Mouse (Mus musculus): ENCODE measurements around the gene Nudc.

Nudc gene

GRCm38 (mm10) chr4:133545272-133546231 is at the start of gene Nudc:
Gene Nudc (minus strand): TSS chr4:133545996.
- peak; percentile 95 for DNase-seq (ENCODE audit: low read depth)

- DNase-seq (ENCODE audit: low read depth), result no peak
Measured at GRCm38 (mm10) chr4:133595538-133595937, 49.7 kb upstream of the Nudc start.

GRCm38 (mm10) chr4:133592570-133592969 is 46.8 kb upstream of the Nudc start:
- DNase-seq (ENCODE audit: low read depth), result peak; percentile 87

- DNase-seq (ENCODE audit: low read depth), result peak; percentile 91
Measured at GRCm38 (mm10) chr4:133584059-133584951, 38.5 kb upstream of the Nudc start, which contains the start of gene Gpn2. Gene Gpn2 (plus strand): TSS chr4:133584362.

- no peak for DNase-seq (ENCODE audit: low read depth)
Measured at GRCm38 (mm10) chr4:133583690-133584058, 37.9 kb upstream of the Nudc start.

- DNase-seq (ENCODE audit: low read depth), result no peak
Measured at GRCm38 (mm10) chr4:133577983-133578382, 32.2 kb upstream of the Nudc start.

- DNase-seq (ENCODE audit: low read depth), result no peak
Measured at GRCm38 (mm10) chr4:133574843-133575202, 29.0 kb upstream of the Nudc start.

- DNase-seq (ENCODE audit: low read depth), result peak; percentile 89
Measured at GRCm38 (mm10) chr4:133574070-133574842, 28.5 kb upstream of the Nudc start, which contains the start of gene Gpatch3. Gene Gpatch3 (plus strand): TSS chr4:133574745.

GRCm38 (mm10) chr4:133570066-133570466 is 24.3 kb upstream of the Nudc start:
- DNase-seq (ENCODE audit: low read depth), result no peak

- no peak for DNase-seq (ENCODE audit: low read depth)
Measured at GRCm38 (mm10) chr4:133569291-133570065, 23.7 kb upstream of the Nudc start.

GRCm38 (mm10) chr4:133567251-133567650 is 21.5 kb upstream of the Nudc start:
- DNase-seq (ENCODE audit: low read depth), result no peak

GRCm38 (mm10) chr4:133563123-133563571 is 17.4 kb upstream of the Nudc start:
- no peak for DNase-seq (ENCODE audit: low read depth)

GRCm38 (mm10) chr4:133561622-133562021 is 15.8 kb upstream of the Nudc start:
- DNase-seq (ENCODE audit: low read depth), result no peak

GRCm38 (mm10) chr4:133559846-133560245 is 14.1 kb upstream of the Nudc start:
- no peak for DNase-seq (ENCODE audit: low read depth)

GRCm38 (mm10) chr4:133557041-133557717 is 11.4 kb upstream of the Nudc start:
- DNase-seq (ENCODE audit: low read depth), result no peak

- DNase-seq (ENCODE audit: low read depth), result no peak
Measured at GRCm38 (mm10) chr4:133553448-133554330, 7.9 kb upstream of the Nudc start.

- no peak for DNase-seq (ENCODE audit: low read depth)
Measured at GRCm38 (mm10) chr4:133552768-133553447, 7.1 kb upstream of the Nudc start, which contains the start of gene Nr0b2. Gene Nr0b2 (plus strand): TSS chr4:133553376.

- DNase-seq (ENCODE audit: low read depth), result no peak
Measured at GRCm38 (mm10) chr4:133552029-133552428, 6.2 kb upstream of the Nudc start.

- DNase-seq (ENCODE audit: low read depth), result no peak
Measured at GRCm38 (mm10) chr4:133536652-133537051, 9.1 kb downstream of the Nudc start.

All from naive thymus-derived CD4-positive, alpha-beta T cell, adult 2 months (primary cell).